Mouse (Mus musculus): ENCODE data around the gene Tbc1d23. TPM values are rescaled to one million over a fixed set of nuclear protein-coding genes. Genes with fewer than 3 reads are reported as not detected.
A peak's percentile ranks its signal among the peaks of the same experiment; 100 is the strongest.

The Tbc1d23 gene
- polyA plus RNA-seq (2015; fragmentation: Nextera tagmentation; extraction: Ambion mirVana): 22.3 and 23.8 TPM in 2 replicates

DNA sequence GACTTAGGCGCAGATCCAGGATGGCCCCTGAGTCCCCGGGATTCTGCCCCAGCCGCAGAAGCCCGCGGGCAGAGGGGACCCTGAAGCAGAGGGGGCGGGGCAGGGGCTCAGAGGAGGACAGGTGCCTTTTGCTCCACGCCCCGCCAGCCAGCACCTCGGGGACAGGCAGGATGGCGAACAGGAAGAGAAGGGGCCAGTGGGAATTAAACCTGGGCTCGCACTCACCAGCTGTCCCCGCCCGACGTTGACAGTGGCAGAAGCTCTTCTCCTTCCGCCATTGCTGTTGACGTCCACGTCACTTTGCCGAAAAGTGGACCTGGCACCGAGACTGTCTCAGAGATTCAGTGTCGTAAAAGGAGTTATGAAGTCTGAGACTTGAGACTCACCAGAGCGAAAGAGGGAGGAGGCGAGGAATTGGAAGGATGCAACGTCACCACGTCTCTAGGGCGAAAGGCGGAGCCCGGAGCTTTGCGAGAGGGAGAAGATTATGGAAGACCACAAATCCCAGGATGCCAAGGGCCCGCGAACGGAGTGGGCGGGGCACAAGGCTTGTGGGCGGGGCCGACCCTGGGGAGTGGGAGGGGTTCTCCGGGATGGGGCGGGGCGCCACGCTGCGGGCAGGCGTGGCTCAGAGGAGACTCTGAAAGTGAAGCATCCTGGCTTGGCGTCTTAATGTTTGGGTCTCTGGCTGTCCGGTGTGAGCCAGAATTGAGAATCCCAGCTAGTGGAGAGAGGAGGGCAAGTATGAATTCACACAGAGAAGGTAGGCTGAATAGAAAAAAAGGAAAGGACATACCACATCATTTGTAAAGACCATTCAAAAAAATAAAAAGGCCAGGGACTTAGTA is at the start of gene Tbc1d23:
Gene Tbc1d23 (minus strand): TSS at position 416 of the 848 bp plus-strand sequence.
- Histone ChIP-seq H3K36me3 (ENCODE audit: control insufficient read depth, insufficient read depth) (no peaks in the 10 kb centered on the region), H3K27me3 (replicated peaks; ENCODE audit: control insufficient read depth, insufficient read depth, low read length) (no peaks in the 10 kb centered on the region), H3K4me3 (ENCODE audit: low read depth, low read length) (peak within 1 kb of the TSS; percentile 84), H3K4me2 (replicated peaks; ENCODE audit: low read depth) (peak within 1 kb of the TSS; percentile 67), H3K9ac (ENCODE audit: low read depth, low read length) (peak within 1 kb of the TSS; percentile 76), H3K4me1 (replicated peaks; ENCODE audit: control insufficient read depth, insufficient read depth, low read length) (0 out of 2 replicates have a peak, but pooled peaks cover 6% of the 10 kb centered on the region), H3K9me3 (ENCODE audit: control insufficient read depth) (no peaks in the 10 kb centered on the region), H3K27ac (ENCODE audit: low read depth, low read length) (peak within 1 kb of the TSS; percentile 90)
- WGBS: under 1% methylated on average over 42 of the region's 42 CpGs
- TF ChIP-seq CTCF (IDR thresholded peaks at IDR 0.05; ENCODE audit: low read depth): no peak
- peak; percentile 99 for ATAC-seq

DNA sequence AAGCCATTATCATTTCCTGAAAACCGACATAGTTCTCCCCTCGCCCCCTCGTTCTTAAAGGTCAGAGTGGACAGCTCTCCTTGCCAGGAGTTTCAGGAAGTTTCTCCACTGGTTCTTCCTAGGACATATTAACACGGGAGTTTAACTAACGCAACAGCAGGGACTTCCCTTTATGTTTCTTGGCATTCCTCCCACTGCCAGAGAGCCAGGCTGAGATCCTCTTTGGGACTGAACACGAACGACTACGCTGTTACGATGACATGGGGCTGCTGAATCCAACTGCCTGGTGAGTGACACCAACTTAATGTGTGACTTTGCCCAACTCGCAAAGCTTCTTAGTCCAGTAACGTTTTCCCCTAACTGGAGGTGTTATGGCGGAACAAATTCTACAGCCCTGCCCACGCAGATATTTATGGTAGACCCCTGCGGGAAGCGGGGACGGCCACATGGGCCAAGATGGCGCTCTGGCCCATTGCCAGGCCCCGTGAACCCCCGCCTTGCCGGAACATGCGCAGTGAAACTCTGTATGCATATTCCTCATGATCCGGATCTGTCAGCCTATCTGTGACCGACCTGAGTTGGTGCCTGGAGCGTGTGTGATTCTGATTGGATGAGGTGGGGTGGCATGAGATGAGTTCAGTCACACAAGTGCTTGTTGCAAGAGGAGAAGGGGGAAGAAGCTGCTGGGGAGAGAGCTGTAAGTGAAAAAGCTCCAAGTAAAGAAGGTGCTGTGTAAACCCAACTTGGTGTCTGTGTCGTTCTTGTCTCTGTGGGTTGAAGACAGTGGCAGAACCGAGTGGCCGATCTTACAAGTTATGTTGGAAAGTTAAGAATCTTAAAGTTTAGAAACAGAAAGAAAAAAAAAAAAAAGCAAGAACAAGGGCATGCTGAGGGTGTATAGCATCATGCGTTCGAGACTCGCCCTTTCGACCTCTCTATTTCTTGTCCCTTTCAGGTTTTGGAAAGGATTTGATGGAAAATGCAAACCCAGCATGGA is 49.2 kb upstream of the Tbc1d23 start:
- H3K4me2 ChIP-seq (replicated peaks; ENCODE audit: low read depth): no peak overlapping the region
- no peaks in the 10 kb centered on the region for H3K27me3 ChIP-seq (replicated peaks; ENCODE audit: control insufficient read depth, insufficient read depth, low read length)
- no peak overlapping the region for H3K4me3 ChIP-seq (ENCODE audit: low read depth, low read length)
- no peak for ATAC-seq
- no peaks in the 10 kb centered on the region for H3K36me3 ChIP-seq (ENCODE audit: control insufficient read depth, insufficient read depth)
- no peaks in the 10 kb centered on the region for H3K9me3 ChIP-seq (ENCODE audit: control insufficient read depth)
- no peak overlapping the region for H3K27ac ChIP-seq (ENCODE audit: low read depth, low read length)
- TF ChIP-seq CTCF (IDR thresholded peaks at IDR 0.05; ENCODE audit: low read depth): no peak
- no peak overlapping the region for H3K9ac ChIP-seq (ENCODE audit: low read depth, low read length)
- WGBS: 86% methylated on average over 31 of the region's 31 CpGs
- H3K4me1 ChIP-seq (replicated peaks; ENCODE audit: control insufficient read depth, insufficient read depth, low read length): no peaks in the 10 kb centered on the region

DNA sequence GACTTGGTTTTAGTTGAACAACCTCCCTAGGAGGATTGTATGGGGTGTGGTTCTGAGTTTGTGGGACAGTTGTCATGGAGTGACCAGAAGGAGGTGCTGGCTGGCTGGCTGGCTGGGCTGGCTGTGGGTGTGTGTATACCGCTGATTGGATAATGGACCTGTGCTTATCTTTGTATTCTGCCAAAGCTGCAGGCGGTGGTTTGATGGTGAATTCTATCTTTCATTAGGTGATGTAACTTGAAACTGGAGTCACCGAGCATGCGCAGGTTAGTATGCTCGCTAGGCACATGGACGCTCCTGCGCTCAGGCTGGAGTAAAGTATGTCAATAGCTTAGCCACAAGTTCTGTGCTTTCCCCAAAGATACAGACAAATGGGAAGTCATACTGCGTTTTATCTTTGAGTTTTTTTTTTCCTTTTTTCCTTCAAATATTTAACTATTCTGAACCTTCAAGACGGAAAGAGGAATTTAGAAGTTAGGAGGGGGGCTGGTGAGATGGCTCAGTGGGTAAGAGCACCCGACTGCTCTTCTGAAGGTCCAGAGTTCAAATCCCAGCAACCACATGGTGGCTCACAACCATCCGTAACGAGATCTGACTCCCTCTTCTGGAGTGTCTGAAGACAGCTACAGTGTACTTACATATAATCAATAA is 47.8 kb upstream of the Tbc1d23 start:
- Histone ChIP-seq H3K36me3 (ENCODE audit: control insufficient read depth, insufficient read depth) (no peaks in the 10 kb centered on the region), H3K27ac (ENCODE audit: low read depth, low read length) (no peak overlapping the region), H3K9me3 (ENCODE audit: control insufficient read depth) (no peaks in the 10 kb centered on the region), H3K27me3 (replicated peaks; ENCODE audit: control insufficient read depth, insufficient read depth, low read length) (no peaks in the 10 kb centered on the region), H3K9ac (ENCODE audit: low read depth, low read length) (no peak overlapping the region), H3K4me2 (replicated peaks; ENCODE audit: low read depth) (no peak overlapping the region), H3K4me1 (replicated peaks; ENCODE audit: control insufficient read depth, insufficient read depth, low read length) (no peaks in the 10 kb centered on the region), H3K4me3 (ENCODE audit: low read depth, low read length) (no peak overlapping the region)
- no peak for TF ChIP-seq CTCF (IDR thresholded peaks at IDR 0.05; ENCODE audit: low read depth)
- WGBS: 82% methylated on average over 10 of the region's 12 CpGs
- no peak for ATAC-seq

DNA sequence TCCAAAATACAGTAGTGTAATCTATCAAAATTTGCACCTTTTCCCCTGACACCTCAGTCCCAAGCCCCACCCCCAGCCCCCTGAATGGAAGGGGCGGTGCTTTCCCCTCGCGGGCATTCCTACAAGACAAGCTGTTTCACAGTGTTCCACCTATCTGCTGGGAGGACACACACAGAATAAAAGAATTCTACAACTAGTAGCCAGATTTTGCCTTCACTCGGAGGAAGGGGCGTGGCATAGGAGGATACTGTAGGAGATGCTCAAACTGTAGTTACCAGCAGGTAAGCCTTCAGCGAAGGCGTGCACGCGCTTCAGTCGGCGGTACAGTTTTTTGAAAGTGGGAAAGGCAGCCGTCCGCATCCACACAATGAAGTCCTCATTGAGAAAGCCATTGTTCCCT is 38.4 kb upstream of the Tbc1d23 start:
- Histone ChIP-seq H3K9me3 (ENCODE audit: control insufficient read depth) (no peaks in the 10 kb centered on the region), H3K4me2 (replicated peaks; ENCODE audit: low read depth) (no peak overlapping the region), H3K27me3 (replicated peaks; ENCODE audit: control insufficient read depth, insufficient read depth, low read length) (no peaks in the 10 kb centered on the region), H3K4me1 (replicated peaks; ENCODE audit: control insufficient read depth, insufficient read depth, low read length) (no peaks in the 10 kb centered on the region), H3K27ac (ENCODE audit: low read depth, low read length) (no peak overlapping the region), H3K36me3 (ENCODE audit: control insufficient read depth, insufficient read depth) (no peaks in the 10 kb centered on the region), H3K9ac (ENCODE audit: low read depth, low read length) (no peak overlapping the region), H3K4me3 (ENCODE audit: low read depth, low read length) (no peak overlapping the region)
- ATAC-seq: no peak
- no peak for TF ChIP-seq CTCF (IDR thresholded peaks at IDR 0.05; ENCODE audit: low read depth)
- WGBS: 94% methylated on average over 13 of the region's 13 CpGs

DNA sequence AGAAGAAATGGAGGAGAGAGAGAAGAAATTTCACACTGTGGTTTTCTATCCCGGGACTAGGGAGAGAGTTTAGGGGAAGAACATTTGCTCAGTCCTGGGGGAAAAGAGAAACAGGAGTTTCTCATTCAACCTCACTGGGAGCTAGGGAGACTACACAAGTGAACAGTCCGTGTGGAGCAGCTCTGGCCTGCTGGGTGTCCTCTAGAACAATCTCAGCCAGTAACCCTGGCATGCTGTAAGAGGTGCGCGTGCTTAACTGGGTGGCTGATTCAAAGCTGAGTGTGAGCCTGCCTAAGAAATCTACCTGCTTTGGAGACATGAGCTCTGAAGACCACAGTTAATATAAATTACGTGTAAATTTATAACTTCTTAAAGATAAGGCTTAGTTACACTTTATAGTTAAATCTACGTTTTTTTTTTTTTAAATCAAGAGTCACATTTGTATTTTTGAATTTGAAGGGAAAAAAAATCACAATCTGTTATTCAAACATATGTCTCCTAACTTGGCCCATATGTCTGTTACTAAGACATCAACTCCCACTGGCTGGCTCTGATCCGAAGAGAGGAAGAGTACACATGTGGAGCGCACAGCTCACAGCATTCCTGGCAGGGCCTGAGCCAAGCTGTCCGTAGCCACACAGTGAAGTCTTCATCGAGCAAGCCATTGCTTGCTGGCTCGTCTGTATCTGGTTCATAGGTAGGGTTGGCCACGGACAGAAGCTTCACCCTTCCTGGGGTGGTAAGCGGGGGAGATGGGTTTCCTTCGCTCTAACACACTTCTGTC is 36.9 kb upstream of the Tbc1d23 start:
- Histone ChIP-seq H3K4me3 (ENCODE audit: low read depth, low read length) (no peak overlapping the region), H3K36me3 (ENCODE audit: control insufficient read depth, insufficient read depth) (no peaks in the 10 kb centered on the region), H3K4me2 (replicated peaks; ENCODE audit: low read depth) (no peak overlapping the region), H3K9ac (ENCODE audit: low read depth, low read length) (no peak overlapping the region), H3K4me1 (replicated peaks; ENCODE audit: control insufficient read depth, insufficient read depth, low read length) (no peaks in the 10 kb centered on the region), H3K27ac (ENCODE audit: low read depth, low read length) (no peak overlapping the region), H3K9me3 (ENCODE audit: control insufficient read depth) (no peaks in the 10 kb centered on the region), H3K27me3 (replicated peaks; ENCODE audit: control insufficient read depth, insufficient read depth, low read length) (no peaks in the 10 kb centered on the region)
- no peak for ATAC-seq
- no peak for TF ChIP-seq CTCF (IDR thresholded peaks at IDR 0.05; ENCODE audit: low read depth)
- WGBS: 78% methylated on average over 14 of the region's 14 CpGs
